Mouse (Mus musculus): ENCODE measurements around the gene Eef2.
A peak's percentile ranks its signal among the peaks of the same experiment; 100 is the strongest.

Gene Eef2

GRCm38 (mm10) chr10:81182336-81183333, 6.2 kb downstream of the Eef2 start, which contains the start of gene Dapk3:
TSS of gene Dapk3 (plus strand) at chr10:81183005.
- DNase-seq, result peak; percentile 99

- DNase-seq, result no peak
These were observed 7.4 kb downstream of the Eef2 start, which contains the start of gene 4930442H23Rik for GRCm38 (mm10) chr10:81183805-81184204. TSS of gene 4930442H23Rik (minus strand) at chr10:81183849.

GRCm38 (mm10) chr10:81184765-81185164, 8.3 kb downstream of the Eef2 start:
- no peak for DNase-seq

GRCm38 (mm10) chr10:81187161-81187560, 10.7 kb downstream of the Eef2 start:
- no peak for DNase-seq

- no peak for DNase-seq
These were observed 13.4 kb downstream of the Eef2 start for GRCm38 (mm10) chr10:81189821-81190220.

- no peak for DNase-seq
These were observed 13.9 kb downstream of the Eef2 start for GRCm38 (mm10) chr10:81190236-81190911.

- no peak for DNase-seq
These were observed 14.5 kb downstream of the Eef2 start for GRCm38 (mm10) chr10:81190912-81191321.

- no peak for DNase-seq
These were observed 15.0 kb downstream of the Eef2 start for GRCm38 (mm10) chr10:81191342-81191982.

GRCm38 (mm10) chr10:81192270-81192967, 16.0 kb downstream of the Eef2 start:
- DNase-seq, result peak; percentile 93

GRCm38 (mm10) chr10:81192968-81193501, 16.6 kb downstream of the Eef2 start:
- DNase-seq, result no peak

- no peak for DNase-seq
These were observed 17.8 kb downstream of the Eef2 start for GRCm38 (mm10) chr10:81193991-81194774.

GRCm38 (mm10) chr10:81195300-81195699, 18.9 kb downstream of the Eef2 start:
- DNase-seq, result no peak

GRCm38 (mm10) chr10:81196470-81197065, 20.1 kb downstream of the Eef2 start:
- DNase-seq, result no peak

GRCm38 (mm10) chr10:81197305-81197704, 20.9 kb downstream of the Eef2 start:
- no peak for DNase-seq

GRCm38 (mm10) chr10:81198230-81198629, 21.8 kb downstream of the Eef2 start:
- no peak for DNase-seq

- no peak for DNase-seq
These were observed 22.6 kb downstream of the Eef2 start for GRCm38 (mm10) chr10:81198990-81199389.

- DNase-seq, result no peak
These were observed 23.7 kb downstream of the Eef2 start for GRCm38 (mm10) chr10:81200141-81200540.

GRCm38 (mm10) chr10:81200605-81201287, 24.3 kb downstream of the Eef2 start:
- no peak for DNase-seq

- no peak for DNase-seq
These were observed 25.7 kb downstream of the Eef2 start, which contains the start of gene Nmrk2 for GRCm38 (mm10) chr10:81201807-81202758. TSS of gene Nmrk2 (minus strand) at chr10:81202051.

Data from layer of hippocampus, adult 9-11 months (tissue).